Mouse (Mus musculus): ENCODE results near the gene Rnf39.

GRCm38 (mm10) chr17:36893387-36893786, 49.3 kb upstream of the Rnf39 start:
- TF ChIP-seq CEBPB (IDR thresholded peaks at IDR 0.05; ENCODE audit: insufficient read depth, poor library complexity, severe bottlenecking) (no peak), MYOG (IDR thresholded peaks at IDR 0.05; ENCODE audit: control insufficient read depth in 1 of 3, insufficient read depth in 1 of 3, insufficient read length in 2 of 3, low read depth in 2 of 3) (no peak), TCF3 (IDR thresholded peaks at IDR 0.05; ENCODE audit: insufficient read length, low read depth) (no peak), E2F4 (IDR thresholded peaks at IDR 0.05; ENCODE audit: insufficient read depth) (no peak), POLR2A (IDR thresholded peaks at IDR 0.05; ENCODE audit: insufficient read length, low read depth) (no peak), USF1 (IDR thresholded peaks at IDR 0.05; ENCODE audit: low read depth) (no peak), MAX (IDR thresholded peaks at IDR 0.05; ENCODE audit: low read depth) (no peak), POLR2AphosphoS2 (IDR thresholded peaks at IDR 0.05; ENCODE audit: insufficient read length, low read depth) (no peak), SRF (IDR thresholded peaks at IDR 0.05; ENCODE audit: control insufficient read depth, insufficient read length, low read depth) (no peak), TCF12 (IDR thresholded peaks at IDR 0.05; ENCODE audit: insufficient read depth, poor library complexity, severe bottlenecking) (no peak), MYOD1 (IDR thresholded peaks at IDR 0.05; ENCODE audit: control insufficient read depth in 1 of 3, insufficient read length in 2 of 3, low read depth in 2 of 3) (no peak)

Measured in myocyte (in vitro differentiated cells).